Mouse (Mus musculus) liver, postnatal 0 days (tissue): ENCODE results near the gene Bnip3. TPM values are rescaled to one million over a fixed set of nuclear protein-coding genes. Genes with fewer than 3 reads are reported as not detected.

ENCODE experiments used
- ATAC-seq: fragments of 200-750 bp; cut with Nextera tagmentation; 2 replicates; pipeline ENCODE4 v1.8.0; 2017; ENCODE audit warnings: mild to moderate bottlenecking, moderate library complexity
- DNase-seq: peaks from one replicate; pipeline ENCODE4 v3.0.0-alpha.2; 2016
- H3K27ac ChIP-seq: fragments of 300-500 bp; sonication (generic); 2 replicates; pipeline ENCODE4 v1.5.1; 2014; ENCODE audit warnings: antibody characterized with exemption, moderate library complexity, mild to moderate bottlenecking, low read depth
- H3K27me3 ChIP-seq: fragments of 300-500 bp; sonication (generic); 2 replicates; pipeline ENCODE4 v1.6.1; 2014; ENCODE audit warnings: low read length, control low read depth, mixed read lengths; ENCODE audit not compliant: insufficient read depth
- H3K36me3 ChIP-seq: fragments of 300-500 bp; sonication (generic); replicated peaks from 2 replicates; pipeline ENCODE4 v1.6.1; 2014; ENCODE audit warnings: mild to moderate bottlenecking, control low read depth, low read length, moderate library complexity, mixed read lengths; ENCODE audit not compliant: insufficient read depth
- H3K4me1 ChIP-seq: fragments of 300-500 bp; sonication (generic); 2 replicates; pipeline ENCODE4 v1.6.1; 2014; ENCODE audit warnings: antibody characterized with exemption, mild to moderate bottlenecking, control low read depth; ENCODE audit not compliant: insufficient read depth
- H3K4me2 ChIP-seq: fragments of 300-500 bp; sonication (generic); 2 replicates; pipeline ENCODE4 v1.6.1; 2014; ENCODE audit warnings: low read depth, mild to moderate bottlenecking, low read length, moderate library complexity, mixed read lengths
- H3K4me3 ChIP-seq: fragments of 300-500 bp; sonication (generic); 2 replicates; pipeline ENCODE4 v1.5.1; 2014; ENCODE audit warnings: low read depth, low read length
- H3K9ac ChIP-seq: fragments of 300-500 bp; sonication (generic); replicated peaks from 2 replicates; pipeline ENCODE4 v1.6.1; 2014; ENCODE audit warnings: mild to moderate bottlenecking, moderate library complexity
- H3K9me3 ChIP-seq: fragments of 300-500 bp; sonication (generic); 2 replicates; pipeline ENCODE4 v1.6.1; 2016; ENCODE audit warnings: mild to moderate bottlenecking, control low read depth, low read length, mixed read lengths
- CTCF ChIP-seq: sonication (generic); IDR thresholded peaks from 2 replicates; pipeline ENCODE4 v1.5.1; 2016; ENCODE audit warnings: antibody characterized with exemption, low read depth
- EP300 ChIP-seq: IDR thresholded peaks from 2 replicates; pipeline ENCODE4 v1.6.1; 2016; ENCODE audit warnings: antibody characterized with exemption, low read depth, mild to moderate bottlenecking
- WGBS: fragments of 180-500 bp; shearing (Covaris S2); extraction: QIAGEN DNeasy Blood & Tissue Kit; methylation state at CpG from one replicate; pipeline ENCODE4 v1.1.7; 2014; ENCODE audit not compliant: insufficient replicate concordance; 5-methylcytosine and 5-hydroxymethylcytosine counted together
- polyA plus RNA-seq: library from polyadenylated mRNA; unstranded; fragments of >200 nt; fragmentation: Nextera tagmentation; extraction: Ambion mirVana; gene quantifications from 2 replicates; pipeline ENCODE4 v1.2.1, GENCODE M21; 2015

Gene Bnip3
- polyA plus RNA-seq, 1 experiment from 2014 or later: 190 TPM

DNA sequence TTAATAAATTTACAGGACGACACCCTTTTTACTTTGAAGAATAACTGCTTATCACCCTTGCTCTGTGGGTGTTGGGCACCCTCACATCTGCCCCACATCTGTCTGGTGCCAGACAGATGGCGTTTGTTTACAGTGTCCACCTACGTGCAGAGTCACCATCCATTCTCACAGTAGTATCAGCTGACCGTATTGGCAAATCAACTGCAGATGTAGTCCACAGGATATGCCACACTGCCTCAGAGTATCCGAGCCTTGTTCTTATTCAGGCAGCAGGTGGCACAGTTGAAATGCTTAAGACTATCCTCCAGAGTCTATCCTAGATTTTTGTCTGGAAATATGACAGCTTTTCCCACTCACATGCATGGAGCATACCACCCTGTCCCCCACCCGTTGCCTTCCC, 42.0 kb downstream of the Bnip3 start:
- no peak for DNase-seq
- peaks cover 31% of the 10 kb centered on the region for H3K36me3 ChIP-seq
- WGBS: 61% methylated on average over 6 of the region's 6 CpGs
- no peaks in the 10 kb centered on the region for H3K9me3 ChIP-seq
- ATAC-seq: peak; percentile 93
- H3K4me2 ChIP-seq: no peak overlapping the region
- H3K4me3 ChIP-seq: no peak overlapping the region
- H3K4me1 ChIP-seq: peaks cover 22% of the 10 kb centered on the region
- H3K27me3 ChIP-seq: no peaks in the 10 kb centered on the region
- peak overlapping the region; percentile 73 for H3K27ac ChIP-seq
- no peak overlapping the region for H3K9ac ChIP-seq
- TF ChIP-seq EP300 (no peak), CTCF (no peak)

GRCm38 (mm10) chr7:138864776-138865175, 44.5 kb downstream of the Bnip3 start:
- Histone ChIP-seq H3K4me3 (no peak overlapping the region), H3K9ac (no peak overlapping the region), H3K9me3 (no peaks in the 10 kb centered on the region), H3K27me3 (no peaks in the 10 kb centered on the region), H3K4me2 (no peak overlapping the region), H3K36me3 (peaks cover 11% of the 10 kb centered on the region), H3K4me1 (peaks cover 22% of the 10 kb centered on the region), H3K27ac (no peak overlapping the region)
- WGBS: 73% methylated on average over 1 of the region's 1 CpGs
- TF ChIP-seq CTCF: no peak
- TF ChIP-seq EP300: no peak
- no peak for ATAC-seq
- no peak for DNase-seq

DNA sequence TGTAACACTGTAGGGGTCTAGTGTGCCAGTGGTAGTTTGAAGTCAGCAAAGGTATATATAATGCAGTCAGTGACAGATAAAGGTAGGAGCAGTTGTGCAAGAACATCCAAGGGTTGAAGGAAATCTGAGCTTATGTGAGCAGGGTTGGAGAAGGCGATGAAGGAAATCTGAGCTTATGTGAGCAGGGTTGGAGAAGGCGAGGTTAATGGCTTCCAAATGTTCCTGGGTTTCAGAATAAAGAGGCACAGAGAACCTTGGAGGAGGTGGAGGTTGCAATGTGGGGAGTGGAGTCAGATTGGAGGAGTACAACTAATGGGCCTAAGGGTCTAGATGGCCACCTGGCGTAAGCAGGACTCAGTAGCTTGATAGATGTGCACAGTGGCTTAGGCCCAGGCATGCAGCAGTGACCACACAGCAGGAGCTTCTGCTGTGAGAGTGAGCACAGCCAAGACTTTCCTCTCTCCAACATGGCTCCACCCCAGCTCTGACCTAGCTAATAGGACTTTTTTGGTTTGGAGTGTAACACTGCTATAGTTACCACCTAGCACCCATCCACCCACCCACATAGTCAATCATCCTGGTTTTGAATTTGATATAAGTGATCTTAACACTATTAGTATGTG, 45.3 kb downstream of the Bnip3 start:
- H3K27ac ChIP-seq: no peak overlapping the region
- no peak for DNase-seq

DNA sequence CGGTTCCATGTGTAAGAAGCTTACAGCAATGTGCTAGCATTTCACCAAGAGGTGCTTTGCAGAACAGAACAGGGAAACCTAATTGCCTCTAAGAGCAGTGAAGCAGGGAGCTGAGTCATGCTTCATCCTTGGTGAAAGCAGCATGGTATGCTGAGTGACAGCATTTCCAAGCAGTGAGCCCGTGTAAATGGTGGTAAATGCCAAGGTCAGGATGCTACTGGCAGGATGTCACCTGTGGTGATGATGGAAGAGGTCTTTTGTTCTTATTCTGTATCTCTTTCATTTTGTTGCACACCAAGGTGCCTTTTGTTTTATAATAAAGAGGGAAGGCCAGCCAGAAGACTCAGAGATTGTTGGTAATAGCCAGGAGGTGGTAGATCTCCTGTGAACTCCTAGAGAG, 52.6 kb downstream of the Bnip3 start:
- H3K4me2 ChIP-seq: no peak overlapping the region
- ATAC-seq: no peak
- no peak overlapping the region for H3K27ac ChIP-seq
- H3K9ac ChIP-seq: no peak overlapping the region
- 68% methylated on average over 2 of the region's 2 CpGs for WGBS
- no peak overlapping the region for H3K4me3 ChIP-seq
- no peak for DNase-seq
- peaks cover 33% of the 10 kb centered on the region for H3K36me3 ChIP-seq
- no peaks in the 10 kb centered on the region for H3K27me3 ChIP-seq
- H3K9me3 ChIP-seq: no peaks in the 10 kb centered on the region
- TF ChIP-seq CTCF (no peak), EP300 (no peak)
- H3K4me1 ChIP-seq: peaks cover 3% of the 10 kb centered on the region

More for the DNA sequence above, 45.3 kb downstream of the Bnip3 start:
- Histone ChIP-seq H3K27me3 (no peaks in the 10 kb centered on the region), H3K36me3 (peaks cover 4% of the 10 kb centered on the region), H3K4me2 (no peak overlapping the region), H3K4me1 (peaks cover 22% of the 10 kb centered on the region), H3K9ac (no peak overlapping the region), H3K9me3 (no peaks in the 10 kb centered on the region), H3K4me3 (no peak overlapping the region)
- WGBS: 82% methylated on average over 3 of the region's 3 CpGs
- TF ChIP-seq CTCF (no peak), EP300 (no peak)
- no peak for ATAC-seq

DNA sequence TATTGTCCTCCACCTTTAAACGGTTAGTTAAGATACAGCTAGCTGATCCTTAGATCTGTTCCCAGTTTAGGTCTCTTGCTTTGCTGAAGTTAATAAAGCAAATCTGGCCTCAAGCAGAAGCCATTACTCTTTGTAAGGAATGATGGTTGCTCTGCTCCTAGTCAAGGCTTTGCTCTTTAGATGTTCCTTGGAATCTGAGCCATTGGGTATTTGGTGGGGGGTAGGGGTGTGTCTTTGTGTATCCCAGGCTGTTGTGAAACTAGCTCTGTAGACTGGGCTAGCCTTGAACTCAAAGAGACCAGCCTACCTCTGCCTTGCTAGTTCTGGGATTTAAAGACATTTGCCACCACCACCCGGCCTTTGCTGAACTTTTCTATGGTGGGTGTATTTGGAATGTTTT, 55.1 kb downstream of the Bnip3 start:
- Histone ChIP-seq H3K9me3 (no peaks in the 10 kb centered on the region), H3K27ac (no peak overlapping the region), H3K27me3 (no peaks in the 10 kb centered on the region), H3K4me3 (no peak overlapping the region), H3K4me2 (no peak overlapping the region), H3K36me3 (peaks cover 45% of the 10 kb centered on the region), H3K9ac (no peak overlapping the region), H3K4me1 (0 out of 2 replicates have a peak, but pooled peaks cover 5% of the 10 kb centered on the region)
- 96% methylated on average over 2 of the region's 2 CpGs for WGBS
- no peak for DNase-seq
- no peak for ATAC-seq
- TF ChIP-seq CTCF (no peak), EP300 (no peak)

DNA sequence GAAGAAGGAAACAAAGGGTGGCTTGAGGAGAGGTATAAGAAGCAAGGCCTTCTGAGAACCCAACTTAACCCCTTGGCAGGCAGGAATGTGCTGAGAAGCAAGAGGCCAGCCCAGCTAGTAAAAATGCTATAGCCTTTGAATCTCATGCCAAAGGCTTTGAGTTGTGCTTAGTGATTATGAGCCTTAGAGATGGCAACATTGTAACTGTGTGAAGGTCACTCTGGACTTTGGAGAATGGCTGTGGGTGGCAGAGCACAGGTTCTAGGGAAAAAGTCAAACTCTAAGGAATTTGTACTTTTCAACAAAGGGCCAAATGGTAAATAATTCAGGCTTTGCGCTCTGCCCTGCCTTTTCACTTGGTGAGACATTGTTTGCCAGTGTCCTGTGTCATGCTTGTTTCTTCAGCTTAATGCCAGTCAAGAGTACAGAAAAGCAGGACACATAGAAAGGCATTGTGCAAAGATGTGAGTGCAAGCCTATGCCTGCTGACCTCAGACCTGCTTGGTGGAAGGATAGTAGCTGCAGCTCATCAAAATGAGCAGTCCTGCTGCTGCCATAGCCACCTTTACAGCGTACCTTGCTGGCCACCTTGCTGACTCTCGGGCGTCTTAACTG, 55.8 kb downstream of the Bnip3 start:
- no peak for DNase-seq
- Histone ChIP-seq H3K4me1 (peaks cover 5% of the 10 kb centered on the region; the same call in 1 of the 2 replicates), H3K9ac (no peak overlapping the region), H3K9me3 (no peaks in the 10 kb centered on the region), H3K36me3 (peaks cover 45% of the 10 kb centered on the region), H3K4me2 (no peak overlapping the region), H3K27me3 (no peaks in the 10 kb centered on the region), H3K27ac (0 out of 2 replicates have a peak overlapping the region, but pooled peaks have one; percentile 30), H3K4me3 (no peak overlapping the region)
- WGBS: 84% methylated on average over 4 of the region's 4 CpGs
- TF ChIP-seq EP300 (no peak), CTCF (no peak)
- ATAC-seq: peak; percentile 50
